Mouse (Mus musculus) G1E (cell line): Measurements from ENCODE around the gene Rpl22.

Experiments
- CTCF ChIP-seq: IDR thresholded peaks from 2 replicates; pipeline ENCODE4 v1.5.1; 2012; ENCODE audit warnings: low read depth, low read length, inconsistent platforms, mixed read lengths
- GATA1 ChIP-seq: IDR thresholded peaks from 2 replicates; pipeline ENCODE4 v1.6.1; 2012; ENCODE audit warnings: borderline replicate concordance, low read length, inconsistent platforms, mixed read lengths

- no peak for TF ChIP-seq CTCF
- TF ChIP-seq GATA1: no peak
Measured at GRCm38 (mm10) chr4:152355672-152356071, 30.1 kb downstream of the Rpl22 start.
